Mouse (Mus musculus) retina, adult 2 months (tissue): Measurements from ENCODE around the gene Des.

ENCODE experiments used
- DNase-seq: peaks from one replicate; pipeline ENCODE4 v3.0.0-alpha.2; 2012; ENCODE audit warnings: low read depth, low spot score

Des gene

GRCm38 (mm10) chr1:75347279-75347678 is 12.8 kb upstream of the Des start:
- no peak for DNase-seq

- DNase-seq = no peak
Measured at GRCm38 (mm10) chr1:75349275-75349674, 10.9 kb upstream of the Des start.

GRCm38 (mm10) chr1:75357261-75357660 is 2.9 kb upstream of the Des start:
- no peak for DNase-seq

DNA sequence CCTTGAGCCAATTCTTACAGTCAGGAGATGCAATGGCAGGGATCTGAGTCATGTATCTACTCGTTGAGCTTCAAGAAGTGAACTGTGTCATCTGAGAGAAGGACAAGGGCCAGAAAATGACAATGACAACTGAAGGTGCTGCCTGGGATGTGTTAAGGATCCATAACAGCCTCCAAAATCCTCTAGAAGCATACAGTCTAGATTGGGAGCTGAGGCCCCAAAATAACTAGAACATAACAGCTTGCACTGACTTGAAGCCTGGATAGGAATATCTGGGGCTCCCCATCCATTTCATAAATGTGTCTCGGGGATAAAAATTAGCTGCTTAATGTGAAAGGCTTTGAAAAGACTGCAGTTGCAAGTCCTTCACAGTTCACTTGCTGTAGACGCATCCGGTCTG is 2.1 kb upstream of the Des start:
- DNase-seq = no peak

DNA sequence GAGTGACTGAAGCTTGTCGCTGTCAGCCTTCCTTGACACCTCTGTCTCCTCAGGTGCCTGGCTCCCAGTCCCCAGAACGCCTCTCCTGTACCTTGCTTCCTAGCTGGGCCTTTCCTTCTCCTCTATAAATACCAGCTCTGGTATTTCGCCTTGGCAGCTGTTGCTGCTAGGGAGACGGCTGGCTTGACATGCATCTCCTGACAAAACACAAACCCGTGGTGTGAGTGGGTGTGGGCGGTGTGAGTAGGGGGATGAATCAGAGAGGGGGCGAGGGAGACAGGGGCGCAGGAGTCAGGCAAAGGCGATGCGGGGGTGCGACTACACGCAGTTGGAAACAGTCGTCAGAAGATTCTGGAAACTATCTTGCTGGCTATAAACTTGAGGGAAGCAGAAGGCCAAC is 783 bp upstream of the Des start:
- no peak for DNase-seq

- DNase-seq = no peak
Measured at GRCm38 (mm10) chr1:75361123-75361522, 994 bp downstream of the Des start.

DNA sequence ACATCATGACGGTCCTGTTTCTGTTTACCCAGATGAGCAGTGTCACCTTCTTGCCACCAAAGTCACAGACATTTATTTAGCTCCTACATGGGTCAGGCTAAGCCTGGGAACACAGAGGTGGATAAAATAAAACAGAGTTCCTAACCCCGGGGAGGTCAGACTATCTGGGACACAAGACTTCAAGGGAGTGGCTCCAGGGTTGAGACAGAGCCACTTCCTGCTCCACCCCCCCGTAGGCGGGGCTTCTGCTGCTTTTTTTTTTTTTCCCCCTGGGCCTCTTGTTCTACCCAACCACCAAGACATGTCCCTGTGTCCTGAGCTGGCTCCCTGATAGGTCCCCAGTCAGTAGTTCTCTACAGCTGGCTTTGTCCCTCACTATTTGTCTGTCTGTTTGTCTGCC is 1.6 kb downstream of the Des start:
- no peak for DNase-seq

GRCm38 (mm10) chr1:75363868-75364267 is 3.7 kb downstream of the Des start:
- DNase-seq = no peak

- DNase-seq = no peak
Measured at GRCm38 (mm10) chr1:75365510-75366137, 5.5 kb downstream of the Des start.

GRCm38 (mm10) chr1:75369360-75369983 is 9.3 kb downstream of the Des start:
- DNase-seq = no peak

- DNase-seq = peak; percentile 46
Measured at GRCm38 (mm10) chr1:75369984-75370660, 10.0 kb downstream of the Des start.

GRCm38 (mm10) chr1:75371317-75372095 is 11.4 kb downstream of the Des start:
- no peak for DNase-seq

GRCm38 (mm10) chr1:75372450-75372849 is 12.3 kb downstream of the Des start:
- no peak for DNase-seq

GRCm38 (mm10) chr1:75373276-75373675 is 13.1 kb downstream of the Des start:
- DNase-seq = no peak

DNA sequence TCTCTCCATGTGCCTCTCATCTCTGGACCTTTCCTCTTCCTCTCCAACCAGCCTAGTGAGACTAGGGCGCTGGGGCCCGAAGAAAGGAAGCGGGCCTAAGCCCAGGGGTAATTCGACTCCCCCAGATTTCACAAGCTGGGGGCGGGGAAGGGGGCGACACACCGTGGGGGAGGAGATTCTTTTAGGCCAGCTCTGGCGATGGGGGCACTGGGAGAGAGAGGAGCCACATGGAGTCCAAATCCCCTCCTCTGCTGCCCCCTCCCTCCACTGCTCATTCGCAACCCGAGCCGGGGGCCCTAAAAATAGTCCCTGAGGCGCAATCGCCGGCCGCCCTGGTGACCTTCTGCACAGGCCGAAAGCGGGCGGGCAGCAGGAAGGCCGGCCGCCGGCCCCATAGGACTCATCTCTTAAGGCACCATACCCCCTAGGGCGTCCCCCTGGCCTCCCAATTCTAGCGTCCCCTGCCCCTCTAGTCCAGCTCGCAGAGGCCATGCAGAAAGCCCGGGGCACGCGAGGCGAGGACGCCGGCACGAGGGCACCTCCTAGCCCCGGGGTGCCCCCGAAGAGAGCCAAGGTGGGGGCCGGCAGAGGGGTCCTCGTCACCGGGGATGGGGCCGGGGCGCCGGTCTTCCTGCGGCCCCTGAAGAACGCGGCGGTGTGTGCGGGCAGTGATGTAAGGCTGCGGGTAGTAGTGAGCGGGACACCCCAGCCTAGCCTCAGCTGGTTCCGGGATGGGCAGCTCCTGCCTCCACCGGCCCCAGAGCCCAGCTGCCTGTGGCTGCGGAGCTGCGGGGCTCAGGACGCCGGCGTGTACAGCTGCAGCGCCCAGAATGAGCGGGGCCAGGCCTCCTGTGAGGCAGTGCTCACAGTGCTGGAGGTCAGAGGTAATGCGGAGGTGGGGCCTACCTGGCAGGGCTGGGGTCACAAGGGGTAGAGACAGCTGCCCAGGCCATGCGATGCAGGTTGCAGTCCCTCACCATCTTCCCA is 15.1 kb downstream of the Des start, which contains the start of gene Speg:
Gene Speg, plus strand, starts transcription at position 348 of the 987 bp plus-strand sequence.
- DNase-seq = no peak

DNA sequence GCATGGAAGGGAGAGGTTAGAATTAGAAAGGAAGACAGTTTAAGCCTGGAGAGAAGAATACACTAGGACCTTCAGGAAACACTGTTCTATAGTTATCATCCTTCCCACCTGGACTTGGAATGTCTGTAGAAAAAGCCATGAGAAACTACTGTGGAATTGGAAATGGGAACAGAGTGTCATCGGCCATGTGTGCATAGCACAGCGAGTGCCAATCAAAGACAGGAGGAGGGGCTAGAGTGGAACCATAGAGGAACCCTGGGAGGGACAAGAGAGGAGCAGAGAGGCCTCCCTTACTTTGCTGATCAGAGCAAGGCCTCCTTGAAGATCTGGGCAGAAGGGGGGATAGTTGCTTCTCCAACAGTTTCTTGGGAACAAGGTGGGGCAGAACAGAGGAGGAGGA is 19.1 kb downstream of the Des start:
- no peak for DNase-seq

- no peak for DNase-seq
Measured at GRCm38 (mm10) chr1:75379931-75380330, 19.8 kb downstream of the Des start.

DNA sequence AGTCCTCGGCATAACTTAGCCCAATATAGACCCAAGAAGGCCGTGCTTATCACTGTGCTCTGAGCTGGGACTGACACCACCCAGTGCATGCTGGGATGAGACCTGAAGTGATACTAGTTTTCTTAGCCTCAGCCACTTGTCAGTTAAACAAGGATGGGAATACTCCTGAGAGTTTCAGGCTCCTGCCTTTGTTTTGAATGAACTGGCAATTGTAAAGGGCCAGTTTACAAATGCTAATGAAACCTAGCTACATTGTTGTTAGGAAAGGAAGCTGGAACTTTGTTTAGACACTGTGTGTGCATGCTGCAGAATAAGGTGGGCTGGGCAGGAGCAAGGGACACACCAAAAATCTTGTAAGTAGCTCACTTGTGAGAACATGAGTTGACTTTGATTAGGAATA is 20.8 kb downstream of the Des start:
- DNase-seq = no peak

GRCm38 (mm10) chr1:75381482-75382355 is 21.6 kb downstream of the Des start:
- no peak for DNase-seq
